9 mouse cellular contexts compared by ENCODE assay signal in the genomic region with DNA sequence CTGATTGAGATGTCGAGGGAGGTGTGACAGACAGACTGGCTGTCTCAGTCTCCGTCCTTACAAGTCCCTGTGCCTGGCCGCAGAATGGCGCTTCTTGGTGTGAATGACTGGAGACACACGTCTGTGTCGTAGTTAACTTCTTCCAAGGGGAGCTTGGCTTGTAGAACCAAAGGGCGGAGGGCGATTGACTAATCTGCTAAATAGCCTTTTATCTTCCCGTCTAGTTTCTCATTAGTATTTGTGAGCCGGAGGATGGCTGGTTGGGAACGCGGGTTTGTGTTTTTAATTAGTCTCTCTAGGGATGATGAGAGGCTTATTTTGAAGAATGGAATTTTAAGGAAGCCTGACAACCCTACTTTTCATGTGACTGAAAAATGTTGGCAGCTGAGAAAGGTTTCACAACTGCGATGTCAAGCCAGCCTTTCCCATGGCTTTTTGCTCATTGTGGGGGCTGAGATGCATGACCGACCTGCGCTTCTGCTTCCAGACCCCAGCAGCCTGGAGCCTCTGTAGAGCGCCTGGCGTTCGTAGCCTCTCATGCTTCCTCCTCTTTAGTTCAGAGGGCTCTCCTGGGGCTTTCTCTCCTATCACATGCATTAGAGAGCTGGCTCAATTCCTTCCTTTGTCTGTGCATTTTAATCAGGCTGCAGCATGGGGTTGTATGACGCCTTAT.
A peak's percentile ranks its signal among the peaks of the same experiment; 100 is the strongest.
DNase-seq lines count a peak whose midpoint lies in the region; ATAC-seq and TF ChIP-seq lines count a peak whose summit lies in the region.
"Had no signal": no experiment of that assay in that cellular context is flagged by ENCODE, and none has a peak within 500 bp of the region (broad histone marks: within the 10 kb centered on the region; RNA-seq: fewer than 3 reads in every experiment).

No protein-coding gene starts in this region.

- H3K4me1 ChIP-seq in embryonic facial prominence, embryonic 14.5 days (ENCODE audit: control insufficient read depth, insufficient read depth, low read length) = peaks cover 37% of the 10 kb centered on the region
- H3K4me1 ChIP-seq in heart, postnatal 0 days (ENCODE audit: control insufficient read depth, insufficient read depth) = 0 out of 2 replicates have a peak, but pooled peaks cover 10% of the 10 kb centered on the region
- peaks cover 17% of the 10 kb centered on the region for H3K4me1 ChIP-seq in midbrain, embryonic 11.5 days (ENCODE audit: control insufficient read depth, insufficient read depth, low read length)

- peak; percentile 30 for DNase-seq in adrenal gland, postnatal 14 days
- DNase-seq in adrenal gland, adult 2 months = no peak
- peak; percentile 85 for DNase-seq in embryonic facial prominence, embryonic 14.5 days (ENCODE audit: low spot score)
- peak; percentile 31 for DNase-seq in heart, postnatal 0 days (ENCODE audit: low spot score)
- peak; percentile 92 for DNase-seq in midbrain, embryonic 11.5 days (ENCODE audit: low spot score, missing footprints)
- DNase-seq in ovary, postnatal 36 days (ENCODE audit: low spot score) = no peak
- DNase-seq in left cerebral cortex, adult 11 months (ENCODE audit: low spot score) = no peak
- no peak for DNase-seq in spleen, postnatal 14 days (ENCODE audit: low spot score in 2 of 2)

- 19% methylated on average over 19 of the region's 19 CpGs for WGBS in embryonic facial prominence, embryonic 14.5 days
- WGBS in heart, postnatal 0 days = 24% methylated on average over 19 of the region's 19 CpGs
- whole genome bisulfite sequencing in midbrain, embryonic 11.5 days = 6% methylated on average over 19 of the region's 19 CpGs

- TF ChIP-seq EP300 in heart, postnatal 0 days (IDR thresholded peaks at IDR 0.05; ENCODE audit: low read depth) = no peak

- no peak overlapping the region for H3K4me3 ChIP-seq in embryonic facial prominence, embryonic 14.5 days (ENCODE audit: low read depth, low read length)
- H3K4me3 ChIP-seq in heart, postnatal 0 days (ENCODE audit: low read depth, low read length) = peak overlapping the region; percentile 24; the same call in 1 of the 2 replicates
- H3K4me3 ChIP-seq in midbrain, embryonic 11.5 days (ENCODE audit: low read depth, low read length) = peak overlapping the region; percentile 6; the same call in 1 of the 2 replicates

- no peak overlapping the region for H3K27ac ChIP-seq in embryonic facial prominence, embryonic 14.5 days (replicated peaks; ENCODE audit: low read depth, low read length)
- no peak overlapping the region for H3K27ac ChIP-seq in heart, postnatal 0 days (ENCODE audit: low read depth)
- H3K27ac ChIP-seq in midbrain, embryonic 11.5 days (ENCODE audit: low read depth, low read length) = peak overlapping the region; percentile 59
- H3K27ac ChIP-seq: liver, embryonic 14.5 days had no signal

- no peaks in the 10 kb centered on the region for H3K27me3 ChIP-seq in embryonic facial prominence, embryonic 14.5 days (replicated peaks; ENCODE audit: control insufficient read depth, insufficient read depth, low read length)
- H3K27me3 ChIP-seq in heart, postnatal 0 days (ENCODE audit: control insufficient read depth, insufficient read depth, low read length) = no peaks in the 10 kb centered on the region
- no peaks in the 10 kb centered on the region for H3K27me3 ChIP-seq in midbrain, embryonic 11.5 days (ENCODE audit: control insufficient read depth, insufficient read depth, low read length)

- H3K9ac ChIP-seq in embryonic facial prominence, embryonic 14.5 days (ENCODE audit: low read depth, low read length) = no peak overlapping the region
- H3K9ac ChIP-seq in heart, postnatal 0 days (replicated peaks; ENCODE audit: low read depth, low read length) = no peak overlapping the region
- peak overlapping the region; percentile 24; the same call in 1 of the 2 replicates for H3K9ac ChIP-seq in midbrain, embryonic 11.5 days (ENCODE audit: low read length)
- H3K9ac ChIP-seq: liver, embryonic 14.5 days had no signal

- no peaks in the 10 kb centered on the region for H3K36me3 ChIP-seq in embryonic facial prominence, embryonic 14.5 days (ENCODE audit: control insufficient read depth, insufficient read depth, low read length)
- no peaks in the 10 kb centered on the region for H3K36me3 ChIP-seq in heart, postnatal 0 days (replicated peaks; ENCODE audit: control insufficient read depth, insufficient read depth, low read length)
- H3K36me3 ChIP-seq in midbrain, embryonic 11.5 days (ENCODE audit: control insufficient read depth, insufficient read depth, low read length) = no peaks in the 10 kb centered on the region

- no peak for TF ChIP-seq CTCF in heart, postnatal 0 days (IDR thresholded peaks at IDR 0.05; ENCODE audit: low read depth)

- peak; percentile 81 for ATAC-seq in embryonic facial prominence, embryonic 14.5 days (ENCODE audit: low read depth)
- ATAC-seq in heart, postnatal 0 days (ENCODE audit: insufficient read depth, low read depth) = peak; percentile 47; the same call in 1 of the 2 replicates
- ATAC-seq in midbrain, embryonic 11.5 days (ENCODE audit: low FRiP score) = peak; percentile 90

- peak overlapping the region; percentile 28 for H3K4me2 ChIP-seq in embryonic facial prominence, embryonic 14.5 days (ENCODE audit: low read depth, low read length)
- H3K4me2 ChIP-seq in heart, postnatal 0 days (ENCODE audit: low read depth, low read length) = peak overlapping the region; percentile 52
- peak overlapping the region; percentile 32 for H3K4me2 ChIP-seq in midbrain, embryonic 11.5 days

- H3K9me3 ChIP-seq in embryonic facial prominence, embryonic 14.5 days (ENCODE audit: control insufficient read depth, low read length) = no peaks in the 10 kb centered on the region
- H3K9me3 ChIP-seq in heart, postnatal 0 days (replicated peaks; ENCODE audit: control insufficient read depth, low read length) = no peaks in the 10 kb centered on the region
- no peaks in the 10 kb centered on the region for H3K9me3 ChIP-seq in midbrain, embryonic 11.5 days (ENCODE audit: control insufficient read depth, low read length)

Comparison
In these comparisons a context has a peak if more than half of its experiments do, and no peak if none do; other contexts are left out.
1. DNase-seq: peak in adrenal gland, postnatal 14 days (single experiment), embryonic facial prominence, embryonic 14.5 days (single experiment), heart, postnatal 0 days (single experiment) and midbrain, embryonic 11.5 days (single experiment); none in adrenal gland, adult 2 months (single experiment), ovary, postnatal 36 days (single experiment), left cerebral cortex, adult 11 months (single experiment) and spleen, postnatal 14 days (0 of 2).
2. Peak in every context shown above with its lines, with median percentiles within 50 percentile points of each other: ATAC-seq and H3K4me2 ChIP-seq.